Mouse (Mus musculus): ENCODE measurements around the gene Dnah8. TPM values are rescaled to one million over a fixed set of nuclear protein-coding genes. Genes with fewer than 3 reads are reported as not detected.

Gene Dnah8
- polyA plus RNA-seq, 1 experiment from 2014 or later = 2.4 TPM

GRCm38 (mm10) chr17:30805511-30806059 is 181.4 kb downstream of the Dnah8 start:
- H3K4me2 ChIP-seq (ENCODE audit: low read length) = no peak overlapping the region
- no peaks in the 10 kb centered on the region for H3K36me3 ChIP-seq (ENCODE audit: control insufficient read depth, insufficient read depth, low read length)
- H3K27me3 ChIP-seq (ENCODE audit: control insufficient read depth, insufficient read depth, low read length) = no peaks in the 10 kb centered on the region
- H3K9me3 ChIP-seq (ENCODE audit: control insufficient read depth, low read length) = no peaks in the 10 kb centered on the region
- WGBS = 54% methylated on average over 12 of the region's 12 CpGs
- H3K27ac ChIP-seq (replicated peaks in 1 of 2; ENCODE audit: control insufficient read depth in 1 of 2, insufficient read depth in 1 of 2, low read depth in 2 of 2, low read length in 2 of 2) = no peak overlapping the region
- H3K4me1 ChIP-seq (ENCODE audit: control insufficient read depth in 2 of 2, insufficient read depth in 2 of 2, low read length in 2 of 2) = peaks cover 0 to 5% of the 10 kb centered on the region in 2 experiments; a peak in 2 of 4 replicates
- H3K4me3 ChIP-seq (ENCODE audit: control insufficient read depth in 1 of 2, insufficient read depth in 1 of 2, low read depth in 1 of 2, low read length in 2 of 2) = no peak overlapping the region
- no peak overlapping the region for H3K9ac ChIP-seq (ENCODE audit: low read length)
- no peak for ATAC-seq (ENCODE audit: insufficient number of reproducible peaks, insufficient read depth, low FRiP score, low read depth)

- peak overlapping the region; percentile 59 for H3K4me2 ChIP-seq (ENCODE audit: low read length)
Observed at GRCm38 (mm10) chr17:30808866-30809660, 184.9 kb downstream of the Dnah8 start.

GRCm38 (mm10) chr17:30809926-30810660 is 185.9 kb downstream of the Dnah8 start:
- H3K36me3 ChIP-seq (ENCODE audit: control insufficient read depth, insufficient read depth, low read length) = no peaks in the 10 kb centered on the region
- ATAC-seq (ENCODE audit: insufficient number of reproducible peaks, insufficient read depth, low FRiP score, low read depth) = no peak
- no peak overlapping the region for H3K9ac ChIP-seq (ENCODE audit: low read length)
- no peaks in the 10 kb centered on the region for H3K9me3 ChIP-seq (ENCODE audit: control insufficient read depth, low read length)
- H3K27ac ChIP-seq (replicated peaks in 1 of 2; ENCODE audit: control insufficient read depth in 1 of 2, insufficient read depth in 1 of 2, low read depth in 2 of 2, low read length in 2 of 2) = no peak overlapping the region
- H3K4me3 ChIP-seq (ENCODE audit: control insufficient read depth in 1 of 2, insufficient read depth in 1 of 2, low read depth in 1 of 2, low read length in 2 of 2) = no peak overlapping the region
- H3K27me3 ChIP-seq (ENCODE audit: control insufficient read depth, insufficient read depth, low read length) = no peaks in the 10 kb centered on the region
- H3K4me2 ChIP-seq (ENCODE audit: low read length) = no peak overlapping the region
- peaks cover 0 to 5% of the 10 kb centered on the region in 2 experiments; a peak in 2 of 4 replicates for H3K4me1 ChIP-seq (ENCODE audit: control insufficient read depth in 2 of 2, insufficient read depth in 2 of 2, low read length in 2 of 2)
- 80% methylated on average over 16 of the region's 16 CpGs for WGBS

More at GRCm38 (mm10) chr17:30808866-30809660, 184.9 kb downstream of the Dnah8 start:
- Histone ChIP-seq H3K27ac (replicated peaks in 1 of 2; ENCODE audit: control insufficient read depth in 1 of 2, insufficient read depth in 1 of 2, low read depth in 2 of 2, low read length in 2 of 2) (no peak overlapping the region), H3K9me3 (ENCODE audit: control insufficient read depth, low read length) (no peaks in the 10 kb centered on the region), H3K27me3 (ENCODE audit: control insufficient read depth, insufficient read depth, low read length) (no peaks in the 10 kb centered on the region), H3K4me3 (ENCODE audit: control insufficient read depth in 1 of 2, insufficient read depth in 1 of 2, low read depth in 1 of 2, low read length in 2 of 2) (peak overlapping the region; percentile 10 to 12; a peak in 1 of 4 replicates), H3K36me3 (ENCODE audit: control insufficient read depth, insufficient read depth, low read length) (no peaks in the 10 kb centered on the region), H3K4me1 (ENCODE audit: control insufficient read depth in 2 of 2, insufficient read depth in 2 of 2, low read length in 2 of 2) (peaks cover 0 to 5% of the 10 kb centered on the region in 2 experiments; a peak in 2 of 4 replicates), H3K9ac (ENCODE audit: low read length) (no peak overlapping the region)
- ATAC-seq (ENCODE audit: insufficient number of reproducible peaks, insufficient read depth, low FRiP score, low read depth) = no peak
- 39% methylated on average over 15 of the region's 15 CpGs for WGBS

- no peak for ATAC-seq (ENCODE audit: insufficient number of reproducible peaks, insufficient read depth, low FRiP score, low read depth)
- Histone ChIP-seq H3K27ac (replicated peaks in 1 of 2; ENCODE audit: control insufficient read depth in 1 of 2, insufficient read depth in 1 of 2, low read depth in 2 of 2, low read length in 2 of 2) (no peak overlapping the region), H3K4me2 (ENCODE audit: low read length) (no peak overlapping the region), H3K9me3 (ENCODE audit: control insufficient read depth, low read length) (no peaks in the 10 kb centered on the region), H3K4me3 (ENCODE audit: control insufficient read depth in 1 of 2, insufficient read depth in 1 of 2, low read depth in 1 of 2, low read length in 2 of 2) (no peak overlapping the region), H3K4me1 (ENCODE audit: control insufficient read depth in 2 of 2, insufficient read depth in 2 of 2, low read length in 2 of 2) (peaks cover 17 to 19% of the 10 kb centered on the region in 2 experiments), H3K27me3 (ENCODE audit: control insufficient read depth, insufficient read depth, low read length) (no peaks in the 10 kb centered on the region), H3K36me3 (ENCODE audit: control insufficient read depth, insufficient read depth, low read length) (no peaks in the 10 kb centered on the region), H3K9ac (ENCODE audit: low read length) (no peak overlapping the region)
- WGBS = 94% methylated on average over 5 of the region's 5 CpGs
Observed at GRCm38 (mm10) chr17:30818543-30818942, 194.4 kb downstream of the Dnah8 start.

- WGBS = 91% methylated on average over 8 of the region's 8 CpGs
- H3K27ac ChIP-seq (replicated peaks in 1 of 2; ENCODE audit: control insufficient read depth in 1 of 2, insufficient read depth in 1 of 2, low read depth in 2 of 2, low read length in 2 of 2) = no peak overlapping the region
- no peaks in the 10 kb centered on the region for H3K36me3 ChIP-seq (ENCODE audit: control insufficient read depth, insufficient read depth, low read length)
- H3K4me3 ChIP-seq (ENCODE audit: control insufficient read depth in 1 of 2, insufficient read depth in 1 of 2, low read depth in 1 of 2, low read length in 2 of 2) = no peak overlapping the region
- H3K9me3 ChIP-seq (ENCODE audit: control insufficient read depth, low read length) = no peaks in the 10 kb centered on the region
- peaks cover 17 to 19% of the 10 kb centered on the region in 2 experiments for H3K4me1 ChIP-seq (ENCODE audit: control insufficient read depth in 2 of 2, insufficient read depth in 2 of 2, low read length in 2 of 2)
- no peak for ATAC-seq (ENCODE audit: insufficient number of reproducible peaks, insufficient read depth, low FRiP score, low read depth)
- H3K9ac ChIP-seq (ENCODE audit: low read length) = no peak overlapping the region
- H3K4me2 ChIP-seq (ENCODE audit: low read length) = no peak overlapping the region
- no peaks in the 10 kb centered on the region for H3K27me3 ChIP-seq (ENCODE audit: control insufficient read depth, insufficient read depth, low read length)
Observed at GRCm38 (mm10) chr17:30819134-30819533, 195.0 kb downstream of the Dnah8 start.

GRCm38 (mm10) chr17:30821115-30821514 is 197.0 kb downstream of the Dnah8 start:
- Histone ChIP-seq H3K4me1 (ENCODE audit: control insufficient read depth in 2 of 2, insufficient read depth in 2 of 2, low read length in 2 of 2) (peaks cover 17 to 19% of the 10 kb centered on the region in 2 experiments), H3K36me3 (ENCODE audit: control insufficient read depth, insufficient read depth, low read length) (no peaks in the 10 kb centered on the region), H3K9ac (ENCODE audit: low read length) (no peak overlapping the region), H3K27ac (replicated peaks in 1 of 2; ENCODE audit: control insufficient read depth in 1 of 2, insufficient read depth in 1 of 2, low read depth in 2 of 2, low read length in 2 of 2) (peak overlapping the region; percentile 56 to 68), H3K27me3 (ENCODE audit: control insufficient read depth, insufficient read depth, low read length) (no peaks in the 10 kb centered on the region), H3K9me3 (ENCODE audit: control insufficient read depth, low read length) (no peaks in the 10 kb centered on the region), H3K4me3 (ENCODE audit: control insufficient read depth in 1 of 2, insufficient read depth in 1 of 2, low read depth in 1 of 2, low read length in 2 of 2) (no peak overlapping the region), H3K4me2 (ENCODE audit: low read length) (peak overlapping the region; percentile 29)
- WGBS = 4% methylated on average over 6 of the region's 6 CpGs
- ATAC-seq (ENCODE audit: insufficient number of reproducible peaks, insufficient read depth, low FRiP score, low read depth) = peak; percentile 78

- WGBS = 91% methylated on average over 7 of the region's 7 CpGs
- H3K27me3 ChIP-seq (ENCODE audit: control insufficient read depth, insufficient read depth, low read length) = no peaks in the 10 kb centered on the region
- no peaks in the 10 kb centered on the region for H3K36me3 ChIP-seq (ENCODE audit: control insufficient read depth, insufficient read depth, low read length)
- no peak overlapping the region for H3K4me2 ChIP-seq (ENCODE audit: low read length)
- no peaks in the 10 kb centered on the region for H3K9me3 ChIP-seq (ENCODE audit: control insufficient read depth, low read length)
- H3K27ac ChIP-seq (replicated peaks in 1 of 2; ENCODE audit: control insufficient read depth in 1 of 2, insufficient read depth in 1 of 2, low read depth in 2 of 2, low read length in 2 of 2) = no peak overlapping the region
- H3K9ac ChIP-seq (ENCODE audit: low read length) = no peak overlapping the region
- H3K4me3 ChIP-seq (ENCODE audit: control insufficient read depth in 1 of 2, insufficient read depth in 1 of 2, low read depth in 1 of 2, low read length in 2 of 2) = no peak overlapping the region
- ATAC-seq (ENCODE audit: insufficient number of reproducible peaks, insufficient read depth, low FRiP score, low read depth) = no peak
- peaks cover 17 to 19% of the 10 kb centered on the region in 2 experiments for H3K4me1 ChIP-seq (ENCODE audit: control insufficient read depth in 2 of 2, insufficient read depth in 2 of 2, low read length in 2 of 2)
Observed at GRCm38 (mm10) chr17:30824473-30824872, 200.3 kb downstream of the Dnah8 start.
